Mouse (Mus musculus): ENCODE data around the gene Baiap2.

Baiap2 gene

DNA sequence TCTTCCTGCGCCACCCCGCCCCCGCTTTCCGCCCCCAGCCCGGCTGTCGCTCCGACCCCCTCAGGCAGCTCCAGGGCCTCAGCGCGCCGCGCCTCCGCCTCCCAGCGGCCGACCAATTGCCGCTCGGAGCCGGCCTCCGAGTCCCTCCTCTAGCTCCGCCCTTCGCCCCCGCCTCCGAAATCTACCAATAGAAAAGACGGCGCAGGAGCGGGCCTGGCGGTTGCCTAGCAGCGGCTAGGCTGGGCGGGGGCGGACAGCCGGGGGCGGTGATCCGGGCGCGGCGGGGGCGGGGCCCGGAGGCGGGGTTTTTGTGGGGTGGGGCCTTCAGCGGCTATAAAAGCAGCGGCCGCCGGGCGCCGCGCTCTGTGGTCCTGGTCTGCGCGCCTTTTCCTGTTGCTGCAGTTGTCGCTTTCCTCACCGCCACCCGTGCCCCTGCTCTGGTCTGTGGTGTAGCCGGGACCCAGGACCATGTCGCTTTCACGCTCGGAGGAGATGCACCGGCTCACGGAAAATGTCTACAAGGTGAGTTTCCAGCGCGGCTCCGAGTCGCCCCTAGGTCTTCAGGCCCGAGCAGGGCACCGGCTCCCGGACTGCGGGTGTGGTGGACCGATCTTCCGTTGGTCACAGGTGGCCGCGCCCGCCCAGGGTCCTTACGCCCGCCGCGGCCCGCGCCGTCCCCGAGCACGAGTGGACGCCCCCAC is at the start of gene Baiap2:
Gene Baiap2, plus strand, starts transcription at position 37 of the 701 bp plus-strand sequence.
- peak; percentile 94 for DNase-seq (ENCODE audit: low spot score)

DNA sequence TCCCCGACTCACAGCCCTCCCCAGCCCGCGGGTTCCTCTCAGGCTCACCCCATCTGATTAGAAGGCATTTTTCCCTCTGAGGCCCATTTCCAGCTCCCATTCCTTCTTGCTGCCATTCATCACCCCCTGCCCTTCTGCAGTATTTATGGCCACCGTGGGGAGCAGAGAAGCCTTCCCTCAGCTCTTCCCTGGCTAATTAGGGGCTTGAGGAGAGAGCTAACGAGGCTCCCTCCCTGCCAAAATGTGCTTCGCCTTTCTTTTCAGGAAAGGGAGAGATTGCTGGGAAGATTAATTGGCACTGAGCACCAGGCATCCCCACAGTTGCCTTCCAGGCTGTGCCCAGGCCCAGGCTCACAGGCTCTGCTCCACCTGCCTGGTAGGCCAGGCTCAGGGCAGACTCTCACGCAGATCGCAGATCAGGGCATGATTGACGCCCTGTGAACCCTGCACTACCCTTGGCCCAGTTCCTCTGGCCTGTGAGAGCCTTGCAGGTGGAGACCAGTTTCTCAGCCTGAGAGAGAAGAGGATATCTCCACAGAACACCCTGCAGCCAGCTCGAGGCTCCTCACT is 48.8 kb upstream of the Baiap2 start:
- no peak for DNase-seq (ENCODE audit: low spot score)

DNA sequence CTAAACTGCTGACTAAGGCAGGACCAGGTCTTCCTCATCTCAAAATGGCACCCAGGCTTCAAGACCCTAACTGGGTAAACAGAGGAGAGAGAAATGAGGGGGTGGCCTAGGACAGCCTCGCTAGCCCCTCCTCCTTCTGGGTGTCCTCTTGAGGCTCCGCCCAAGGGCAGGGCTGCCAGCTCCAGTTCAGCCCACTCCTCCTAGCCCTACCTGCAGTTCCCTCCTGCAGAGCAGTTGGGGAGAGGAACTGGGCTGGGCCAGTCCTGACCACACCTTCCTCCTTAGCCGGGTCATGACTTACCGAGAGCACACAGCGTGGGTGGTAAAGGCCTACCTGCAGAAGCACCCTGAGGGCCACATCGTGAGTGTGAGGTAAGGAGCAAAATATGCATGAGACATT is 47.9 kb upstream of the Baiap2 start:
- no peak for DNase-seq (ENCODE audit: low spot score)

DNA sequence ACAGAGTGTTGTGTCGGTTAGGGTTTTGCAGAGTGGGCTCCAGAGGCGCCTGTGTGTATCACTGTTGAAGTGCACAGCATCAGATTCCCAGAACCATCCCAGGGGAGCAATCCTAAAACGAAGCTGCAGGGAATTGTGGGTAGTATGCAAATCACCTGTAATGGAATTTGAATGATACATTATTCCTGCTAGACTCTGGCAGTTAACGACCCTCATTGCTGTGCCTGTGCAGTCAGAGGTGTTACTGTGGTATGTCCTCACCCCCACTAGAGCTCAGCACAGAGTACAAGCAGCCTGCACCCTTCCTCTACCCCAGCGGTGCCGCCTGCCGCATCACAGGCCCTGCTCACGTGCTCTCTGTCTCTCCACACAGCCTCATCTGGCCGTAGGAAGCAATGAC is 45.5 kb upstream of the Baiap2 start:
- DNase-seq (ENCODE audit: low spot score), result no peak

DNA sequence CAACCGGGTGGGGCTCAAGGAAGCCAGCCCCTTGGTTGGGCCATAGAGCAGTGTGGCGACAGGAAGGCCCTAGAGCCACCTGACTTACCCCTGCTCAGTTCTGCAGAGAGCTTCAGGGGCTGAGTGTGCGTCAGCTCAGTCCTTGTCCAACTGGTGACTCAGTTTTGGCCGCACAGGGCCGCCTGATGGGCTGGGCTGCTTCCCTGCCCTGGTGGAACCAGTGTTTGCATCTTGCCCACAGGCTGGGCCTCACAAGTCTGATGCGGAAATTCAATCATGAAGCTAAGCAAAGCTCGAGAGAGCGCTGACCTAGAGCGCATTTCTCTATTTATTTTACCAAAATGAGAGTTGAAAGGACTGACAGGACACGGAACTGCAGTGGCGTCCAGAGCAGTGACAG is 43.6 kb upstream of the Baiap2 start:
- DNase-seq (ENCODE audit: low spot score), result no peak

DNA sequence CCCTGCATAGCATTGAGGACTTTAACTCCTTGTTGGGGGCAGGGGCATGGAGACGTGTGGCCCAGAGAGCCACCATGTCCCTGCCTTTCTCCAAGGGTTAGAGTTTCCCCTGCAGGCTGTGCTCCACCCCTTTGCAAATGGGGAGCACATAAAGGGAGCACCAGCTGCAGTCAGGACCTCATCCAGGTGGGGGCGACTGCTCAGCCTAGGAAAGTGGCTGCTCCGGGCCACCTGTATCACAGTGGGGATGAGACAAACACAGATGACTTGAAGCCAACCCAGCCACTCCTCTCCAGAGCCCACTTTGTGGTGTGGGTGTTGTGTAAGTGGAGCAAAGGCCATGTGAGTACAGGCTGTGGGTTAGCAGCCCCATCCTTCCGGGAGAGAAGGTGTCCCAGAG is 41.4 kb upstream of the Baiap2 start:
- no peak for DNase-seq (ENCODE audit: low spot score)

DNA sequence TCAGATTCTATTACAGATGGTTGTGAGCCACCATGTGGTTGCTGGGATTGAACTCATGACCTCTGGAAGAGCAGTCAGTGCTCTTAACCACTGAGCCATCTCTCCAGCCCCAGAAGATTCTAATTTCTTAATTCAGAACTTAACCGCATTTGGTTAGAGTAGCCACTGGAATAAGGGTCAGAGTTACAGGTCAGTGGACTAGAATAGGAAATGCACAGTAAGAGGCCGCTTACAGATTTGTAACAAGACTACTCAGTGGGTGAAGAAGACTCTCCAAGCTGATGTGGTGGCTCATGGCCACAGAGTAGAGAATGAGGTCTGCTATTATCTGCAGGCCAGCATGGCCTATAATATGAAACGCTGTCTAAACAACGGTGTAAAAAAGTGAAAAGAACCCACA is 39.7 kb upstream of the Baiap2 start:
- no peak for DNase-seq (ENCODE audit: low spot score)

DNA sequence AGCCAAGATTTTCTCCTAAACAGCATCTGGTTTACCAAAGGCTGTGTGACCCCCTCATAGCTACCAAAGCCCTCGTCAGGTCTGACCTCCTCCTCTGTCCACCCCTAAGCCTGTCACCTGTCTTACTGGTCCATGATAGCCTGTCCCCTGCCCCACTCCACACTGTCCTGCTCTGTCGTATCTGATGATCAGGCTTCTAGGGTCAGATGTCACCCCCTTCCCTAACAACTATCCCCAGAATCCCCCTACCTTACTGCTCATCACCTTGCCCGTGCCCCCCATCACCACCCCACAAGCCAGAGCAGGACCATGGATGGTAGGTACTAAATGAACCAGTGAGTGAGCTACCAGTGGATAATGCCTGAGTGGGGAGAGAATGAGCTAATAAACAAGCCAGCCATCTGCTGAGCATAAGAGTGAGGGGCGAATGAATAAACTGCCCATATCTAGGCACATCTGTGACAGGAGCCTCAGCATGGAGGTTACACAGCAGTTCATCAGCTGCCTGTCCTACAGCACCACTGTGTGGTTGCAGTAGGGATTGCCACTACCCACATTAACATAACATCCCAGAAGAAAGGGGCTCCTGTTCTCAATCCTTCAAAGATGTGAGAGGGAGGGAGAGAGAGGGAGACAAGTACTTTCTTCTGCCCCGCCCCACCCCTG is 37.8 kb upstream of the Baiap2 start:
- DNase-seq (ENCODE audit: low spot score), result no peak

DNA sequence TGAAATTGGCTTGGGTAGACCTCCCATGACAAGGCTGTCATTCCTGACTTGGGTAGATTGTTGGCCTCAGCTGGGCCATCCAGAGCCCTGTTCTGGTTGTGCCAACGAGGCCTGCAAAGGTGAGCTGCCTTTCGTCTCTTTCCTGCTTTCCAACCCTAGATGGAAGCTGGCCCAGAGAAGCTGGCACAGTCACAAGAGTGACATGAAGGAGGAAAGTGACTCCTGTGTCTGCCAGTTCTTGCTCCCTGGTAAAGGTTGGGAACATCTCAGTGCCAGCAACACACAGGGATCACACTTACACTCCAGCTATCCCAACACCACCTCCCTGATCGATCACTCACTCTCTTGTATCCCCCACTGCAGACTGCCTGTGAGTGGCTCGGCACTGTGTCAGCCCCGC is 36.8 kb upstream of the Baiap2 start:
- no peak for DNase-seq (ENCODE audit: low spot score)

DNA sequence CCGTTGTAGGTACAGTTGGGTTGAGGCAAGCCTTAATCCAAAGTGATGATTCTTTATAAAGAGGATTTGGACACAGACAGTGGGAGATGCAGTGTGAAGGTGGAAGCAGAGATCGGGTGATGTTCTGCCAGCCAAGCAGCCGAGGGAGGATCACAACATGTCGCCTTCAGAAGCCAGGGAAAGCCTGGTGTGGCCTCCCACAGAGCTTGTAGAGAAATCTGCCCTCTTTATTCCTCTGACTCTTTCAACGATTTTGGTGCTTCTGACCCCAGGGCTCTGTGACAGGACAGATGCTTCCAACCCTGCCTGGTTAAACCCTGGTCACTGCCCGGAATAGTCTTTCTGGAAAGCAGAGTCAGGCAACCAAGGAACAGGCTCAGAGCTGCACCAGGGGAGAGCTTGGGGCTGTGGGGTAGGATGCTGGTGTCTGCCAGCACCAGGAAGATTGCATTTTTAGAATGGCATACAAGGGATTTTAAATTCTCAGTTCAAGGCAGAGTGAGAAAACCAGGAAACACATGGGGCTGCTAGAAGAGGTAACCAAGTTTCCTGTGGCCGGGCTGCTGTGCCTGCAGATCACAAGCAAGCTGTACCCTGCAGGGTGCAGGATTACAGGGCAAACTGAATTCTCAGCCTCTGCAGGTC is 35.4 kb upstream of the Baiap2 start:
- DNase-seq (ENCODE audit: low spot score), result no peak

DNA sequence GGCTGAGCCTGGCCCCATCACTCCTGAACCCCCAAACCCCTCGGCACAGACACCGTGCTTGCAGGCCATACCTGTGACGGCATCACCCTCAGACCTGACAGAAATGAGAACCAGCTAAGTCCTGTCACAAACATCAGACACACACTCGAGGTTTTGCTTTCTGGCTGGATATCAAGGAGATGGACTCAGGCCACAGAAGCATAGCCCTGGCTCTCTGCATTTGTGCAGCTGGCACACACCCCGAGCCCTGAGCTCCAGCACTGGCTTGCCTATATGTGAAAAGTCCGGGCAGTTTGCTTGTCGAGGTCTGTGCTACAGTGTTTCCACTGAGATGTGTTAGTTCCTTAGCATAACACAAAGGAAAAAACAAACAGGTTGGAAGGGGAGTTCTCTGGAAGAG is 34.9 kb upstream of the Baiap2 start:
- no peak for DNase-seq (ENCODE audit: low spot score)

DNA sequence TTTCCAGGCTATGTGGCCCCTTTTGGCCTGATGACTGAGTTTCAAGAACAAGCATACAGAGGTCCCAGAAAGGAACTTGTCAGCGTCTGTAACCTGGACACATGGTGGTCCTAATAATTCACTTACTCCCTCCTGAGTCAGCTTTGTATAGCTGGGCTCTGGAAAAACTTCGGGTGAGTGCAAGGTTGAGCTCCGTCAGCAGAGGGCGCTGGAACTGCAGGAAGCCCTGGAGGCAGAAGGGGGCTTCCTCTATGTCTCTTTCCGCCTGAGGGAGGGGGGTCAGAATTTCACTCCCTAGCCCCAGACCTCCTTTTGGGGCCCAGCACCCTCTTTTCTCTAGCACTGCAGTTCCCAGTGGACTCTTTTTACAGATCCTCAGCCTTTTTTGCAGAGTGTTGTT is 33.1 kb upstream of the Baiap2 start:
- no peak for DNase-seq (ENCODE audit: low spot score)

DNA sequence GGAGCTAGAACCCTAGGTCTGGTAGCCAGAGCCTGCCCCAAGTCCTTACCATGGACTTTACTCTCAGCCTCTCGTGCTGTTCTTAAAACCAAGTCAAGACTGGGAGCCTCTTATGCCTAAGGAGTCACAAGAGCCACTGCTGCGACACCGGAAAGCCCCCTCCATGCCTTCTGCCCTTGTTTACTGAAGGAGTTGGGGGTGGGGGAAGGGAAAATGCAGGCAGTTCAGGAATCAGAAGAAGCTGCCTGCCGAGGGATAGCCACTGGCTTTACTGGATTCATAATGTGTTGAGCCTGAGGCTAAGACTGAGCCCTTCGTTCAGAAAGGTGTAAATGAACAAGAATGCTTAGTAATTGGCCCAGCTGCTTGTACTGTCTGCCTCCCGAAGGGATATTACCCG is 29.7 kb upstream of the Baiap2 start:
- DNase-seq (ENCODE audit: low spot score), result no peak

DNA sequence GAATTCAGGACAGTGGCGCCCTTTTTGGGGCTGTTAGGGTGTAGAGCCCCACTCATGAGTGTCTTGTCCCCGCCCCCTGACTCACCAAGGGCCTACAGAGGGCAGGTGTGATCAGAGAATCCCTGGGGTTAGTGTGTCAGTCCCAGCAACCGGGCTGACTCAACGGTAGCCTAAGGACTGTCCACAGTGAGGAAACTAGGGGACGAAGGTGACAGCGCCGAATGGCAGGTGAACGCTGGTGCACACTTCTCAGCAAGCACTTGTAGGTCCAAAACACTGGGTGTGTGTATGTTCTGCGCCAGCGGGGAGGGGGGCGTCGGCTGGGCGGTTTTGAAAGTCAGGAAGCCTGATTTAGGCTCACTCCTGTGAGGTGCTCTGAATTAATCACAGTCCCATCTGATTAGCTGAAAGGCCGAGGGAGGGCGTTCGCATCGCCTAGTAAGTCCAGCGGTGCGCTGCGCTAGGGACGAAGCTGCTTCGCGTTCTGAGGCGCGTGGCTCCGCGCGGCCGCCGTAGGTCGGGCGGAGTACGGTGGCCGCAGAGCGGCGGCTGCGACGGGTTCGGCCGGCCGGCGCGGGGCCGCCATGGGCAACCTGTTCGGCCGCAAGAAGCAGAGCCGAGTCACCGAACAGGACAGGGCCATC is 29.1 kb upstream of the Baiap2 start, which contains the start of gene Chmp6:
Gene Chmp6, plus strand, starts transcription at position 151 of the 644 bp plus-strand sequence.
- DNase-seq (ENCODE audit: low spot score), result peak; percentile 79

DNA sequence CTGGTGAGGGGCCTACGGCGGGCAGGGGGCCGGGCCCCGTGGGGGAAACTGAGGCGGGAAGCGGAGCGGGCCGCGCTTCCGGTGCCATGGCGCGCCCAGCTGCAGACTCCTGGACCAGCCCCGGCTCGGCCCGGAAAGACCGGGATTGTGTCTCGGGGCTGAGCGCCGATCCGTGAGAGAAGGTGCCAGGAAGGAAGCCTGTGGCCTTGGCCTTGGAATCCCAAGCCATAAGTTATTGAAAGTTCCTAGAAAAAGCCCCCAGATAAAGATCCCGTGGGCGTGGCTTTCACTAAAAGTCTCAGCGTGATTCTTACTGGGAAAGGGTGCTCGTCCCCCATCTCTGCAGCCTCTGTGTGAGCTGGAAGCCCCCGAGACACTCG is 28.6 kb upstream of the Baiap2 start:
- DNase-seq (ENCODE audit: low spot score), result no peak

DNA sequence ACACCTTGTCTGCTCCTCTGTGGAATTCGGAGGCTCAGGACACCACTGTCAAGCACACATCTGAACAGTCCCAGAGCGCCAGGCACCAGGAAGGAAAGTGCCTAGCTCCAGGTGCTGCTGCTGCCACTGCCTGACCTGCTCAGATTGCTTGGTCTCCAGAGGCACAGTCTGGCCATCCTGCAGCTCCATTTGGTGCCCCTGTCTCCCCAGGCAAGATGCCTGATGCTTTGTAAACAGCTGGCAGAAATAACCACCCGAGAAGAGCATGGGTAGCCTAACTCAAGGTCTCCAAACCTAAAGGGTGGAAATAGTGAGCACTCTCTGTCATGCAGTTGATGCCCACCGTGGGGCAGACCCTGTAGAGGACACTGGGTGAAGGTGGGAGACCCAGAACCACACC is 28.2 kb upstream of the Baiap2 start:
- DNase-seq (ENCODE audit: low spot score), result no peak

DNA sequence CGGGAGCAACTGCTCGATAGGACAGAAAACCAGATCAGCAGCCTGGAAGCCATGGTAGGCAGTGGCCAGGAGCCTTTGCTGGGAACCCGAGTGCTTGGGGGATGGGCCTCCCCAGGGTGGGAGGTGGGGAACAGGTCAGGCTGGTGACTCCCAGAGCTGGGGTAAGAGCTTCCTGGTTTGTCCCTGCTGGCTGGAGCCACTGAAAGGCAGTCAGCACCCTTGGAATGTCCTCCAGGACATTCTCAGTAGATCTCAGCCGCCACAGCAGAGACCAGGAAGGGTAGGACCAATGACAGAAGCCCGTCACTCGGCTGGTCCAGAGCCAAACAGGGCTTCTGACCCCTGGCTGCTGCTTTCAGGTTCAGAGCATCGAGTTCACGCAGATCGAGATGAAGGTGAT is 26.9 kb upstream of the Baiap2 start:
- DNase-seq (ENCODE audit: low spot score), result no peak

DNA sequence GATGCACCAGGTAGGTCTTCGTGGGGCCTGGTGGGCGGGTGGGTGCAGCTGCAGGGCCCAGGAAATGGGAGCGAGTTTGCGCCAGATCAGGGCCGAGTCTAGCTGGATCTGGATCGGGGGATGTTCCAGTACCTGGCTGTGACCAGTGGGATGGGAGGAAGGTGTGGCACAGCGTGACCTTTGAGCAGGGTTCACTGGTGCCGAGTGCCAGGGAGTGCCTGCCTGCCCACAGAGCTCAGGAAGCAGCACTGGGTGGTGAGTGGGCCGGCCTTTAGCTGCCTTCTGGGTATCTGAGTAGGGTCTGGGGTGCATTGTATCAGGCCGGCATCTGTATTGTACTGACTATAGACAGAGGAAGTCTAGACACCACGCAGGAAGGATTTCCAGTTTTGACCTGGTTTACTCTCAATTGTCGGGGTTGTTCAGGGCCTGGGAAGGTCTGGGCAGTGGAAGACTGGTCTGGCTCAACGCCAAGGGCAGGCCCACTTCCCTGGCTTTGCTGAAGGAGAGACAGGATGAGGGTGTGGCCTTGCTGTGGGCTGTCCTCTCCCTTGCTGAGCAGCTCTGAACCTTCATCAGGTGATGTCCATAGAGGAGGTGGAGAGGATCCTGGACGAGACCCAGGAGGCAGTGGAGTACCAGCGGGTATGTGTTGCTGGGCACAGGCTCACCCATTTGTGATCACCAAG is 26.3 kb upstream of the Baiap2 start:
- DNase-seq (ENCODE audit: low spot score), result no peak

DNA sequence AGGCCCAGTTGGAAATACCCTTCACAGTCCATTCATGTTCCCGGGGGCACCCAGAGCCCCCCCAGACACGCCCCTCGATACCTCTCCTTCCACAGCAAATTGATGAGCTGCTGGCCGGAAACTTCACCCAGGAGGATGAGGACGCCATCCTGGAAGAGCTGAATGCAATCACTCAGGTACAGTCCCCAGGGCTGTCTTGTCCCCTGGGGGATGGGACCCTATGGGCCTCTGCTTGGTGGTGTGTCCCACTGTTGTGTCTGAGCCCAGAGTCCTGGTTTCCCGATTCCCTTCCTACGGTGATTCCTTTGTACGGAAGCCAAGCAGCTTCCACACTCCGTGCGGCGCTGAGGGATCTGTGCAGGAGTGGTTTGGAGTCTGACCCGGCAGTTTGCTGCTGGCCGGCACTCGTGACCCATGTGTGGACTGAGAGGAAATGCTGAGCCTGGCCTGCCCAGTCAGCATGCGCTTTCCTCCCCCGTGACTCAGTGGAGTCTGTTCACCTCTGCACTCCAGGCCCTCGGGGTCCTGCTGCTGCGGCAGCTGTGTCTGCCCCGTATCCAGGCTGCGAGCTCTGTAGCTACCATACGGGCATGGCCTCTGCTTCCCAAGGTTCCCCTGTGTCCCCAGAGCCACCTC is 25.6 kb upstream of the Baiap2 start:
- no peak for DNase-seq (ENCODE audit: low spot score)

DNA sequence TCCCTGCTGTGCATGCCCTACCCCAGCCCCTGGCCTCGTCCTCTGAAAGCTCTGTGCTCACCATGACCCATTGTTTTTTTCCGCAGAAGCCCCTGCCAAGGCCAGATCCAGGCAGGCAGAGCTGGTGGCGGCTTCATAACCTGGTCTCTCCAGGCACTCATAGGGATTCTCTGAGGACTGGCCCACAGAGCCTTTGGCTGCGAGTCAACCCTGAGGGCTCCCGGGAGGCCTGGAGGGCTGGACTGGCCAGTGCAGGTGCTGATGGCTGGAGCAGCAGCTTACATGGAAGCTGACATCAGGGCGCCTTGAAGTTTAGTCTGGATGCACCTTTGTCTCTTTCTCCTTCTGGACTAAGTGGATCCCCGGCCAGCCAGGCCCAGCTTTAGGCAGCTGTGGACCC is 24.0 kb upstream of the Baiap2 start:
- no peak for DNase-seq (ENCODE audit: low spot score)

DNA sequence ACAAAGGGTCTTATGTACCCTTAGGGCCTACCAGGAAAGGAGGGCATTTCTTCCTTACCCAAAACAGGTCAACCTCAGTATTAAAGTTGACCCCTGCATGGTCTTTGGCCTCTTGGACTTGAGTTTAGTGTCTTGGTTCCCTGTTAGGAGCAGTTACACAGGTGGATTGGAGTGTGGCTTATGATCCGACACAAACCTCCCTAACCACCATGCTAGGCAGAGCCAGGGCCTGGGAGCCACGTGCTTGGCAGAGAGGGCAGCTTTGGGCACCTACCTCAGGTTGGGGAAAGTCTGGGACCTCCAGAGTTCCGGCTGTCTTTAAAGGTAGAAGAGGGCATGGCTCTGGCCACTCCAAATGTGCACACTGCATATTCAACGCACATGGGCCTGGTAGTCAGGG is 23.1 kb upstream of the Baiap2 start:
- no peak for DNase-seq (ENCODE audit: low spot score)

DNA sequence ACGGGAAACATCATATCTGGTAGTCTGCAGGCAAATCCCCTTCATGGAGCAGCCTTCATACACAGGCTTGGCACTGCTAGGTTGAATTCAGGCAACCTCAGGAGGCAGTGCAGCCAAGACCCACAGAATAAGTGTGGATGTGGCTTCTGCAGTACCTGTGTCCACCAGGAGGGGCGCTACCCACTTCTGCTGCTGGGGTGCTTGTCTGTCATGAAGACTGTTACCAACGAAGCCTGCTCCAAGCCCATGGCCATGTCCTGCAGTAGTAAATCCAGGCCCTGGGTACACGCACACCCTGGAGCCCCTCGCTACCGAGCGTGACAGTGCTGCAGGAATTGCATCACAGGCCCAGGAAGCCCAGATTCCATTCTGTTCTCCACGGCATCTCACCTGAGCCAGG is 22.7 kb upstream of the Baiap2 start:
- no peak for DNase-seq (ENCODE audit: low spot score)

Measured in urinary bladder, postnatal 10 days (tissue).